Mouse (Mus musculus): ENCODE data around the gene Cfb. TPM values are rescaled to one million over a fixed set of nuclear protein-coding genes. Genes with fewer than 3 reads are reported as not detected.

Gene Cfb
- polyA plus RNA-seq, 1 experiment from 2014 or later: 20.7 TPM

GRCm38 (mm10) chr17:34881683-34882310 is 19.5 kb upstream of the Cfb start, which contains the start of gene Gm20547:
TSS of gene Gm20547 (minus strand) at chr17:34882042.
- Histone ChIP-seq H3K9me3 (ENCODE audit: control insufficient read depth, low read length) (no peaks in the 10 kb centered on the region), H3K9ac (ENCODE audit: low read length) (peak within 1 kb of the TSS; percentile 27; the same call in 1 of the 2 replicates), H3K27me3 (ENCODE audit: control insufficient read depth, insufficient read depth, low read length) (no peaks in the 10 kb centered on the region), H3K36me3 (ENCODE audit: control insufficient read depth, insufficient read depth, low read length) (no peaks in the 10 kb centered on the region), H3K4me1 (replicated peaks; ENCODE audit: control insufficient read depth, insufficient read depth) (no peaks in the 10 kb centered on the region), H3K4me3 (ENCODE audit: low read depth, low read length) (0 out of 2 replicates have a peak within 1 kb of the TSS, but pooled peaks have one; percentile 2), H3K27ac (replicated peaks) (no peak within 1 kb of the TSS), H3K4me2 (replicated peaks; ENCODE audit: low read depth) (peak within 1 kb of the TSS; percentile 31)
- DNase-seq (ENCODE audit: low spot score): no peak
- TF ChIP-seq CTCF (IDR thresholded peaks at IDR 0.05; ENCODE audit: low read depth): no peak
- no peak for TF ChIP-seq EP300 (optimal IDR thresholded peaks at IDR 0.05)
- 9% methylated on average over 15 of the region's 15 CpGs for WGBS
- peak; percentile 31; the same call in 1 of the 2 replicates for ATAC-seq (ENCODE audit: low FRiP score, low TSS enrichment)

- TF ChIP-seq EP300 (optimal IDR thresholded peaks at IDR 0.05) (no peak), CTCF (IDR thresholded peaks at IDR 0.05; ENCODE audit: low read depth) (no peak)
- H3K4me1 ChIP-seq (replicated peaks; ENCODE audit: control insufficient read depth, insufficient read depth): no peaks in the 10 kb centered on the region
- ATAC-seq (ENCODE audit: low FRiP score, low TSS enrichment): no peak
- no peaks in the 10 kb centered on the region for H3K9me3 ChIP-seq (ENCODE audit: control insufficient read depth, low read length)
- H3K36me3 ChIP-seq (ENCODE audit: control insufficient read depth, insufficient read depth, low read length): no peaks in the 10 kb centered on the region
- no peak for DNase-seq (ENCODE audit: low spot score)
- H3K4me3 ChIP-seq (ENCODE audit: low read depth, low read length): no peak overlapping the region
- H3K9ac ChIP-seq (ENCODE audit: low read length): no peak overlapping the region
- H3K27me3 ChIP-seq (ENCODE audit: control insufficient read depth, insufficient read depth, low read length): no peaks in the 10 kb centered on the region
- H3K4me2 ChIP-seq (replicated peaks; ENCODE audit: low read depth): no peak overlapping the region
- H3K27ac ChIP-seq (replicated peaks): no peak overlapping the region
Measured at GRCm38 (mm10) chr17:34881166-34881565, 18.8 kb upstream of the Cfb start.

GRCm38 (mm10) chr17:34879336-34879879 is 17.1 kb upstream of the Cfb start, which contains the start of gene Zbtb12:
TSS of gene Zbtb12 (plus strand) at chr17:34879483.
- no peak within 1 kb of the TSS for H3K9ac ChIP-seq (ENCODE audit: low read length)
- H3K4me1 ChIP-seq (replicated peaks; ENCODE audit: control insufficient read depth, insufficient read depth): no peaks in the 10 kb centered on the region
- H3K27ac ChIP-seq (replicated peaks): no peak within 1 kb of the TSS
- no peak for ATAC-seq (ENCODE audit: low FRiP score, low TSS enrichment)
- DNase-seq (ENCODE audit: low spot score): no peak
- TF ChIP-seq CTCF (IDR thresholded peaks at IDR 0.05; ENCODE audit: low read depth) (no peak), EP300 (optimal IDR thresholded peaks at IDR 0.05) (no peak)
- no peaks in the 10 kb centered on the region for H3K27me3 ChIP-seq (ENCODE audit: control insufficient read depth, insufficient read depth, low read length)
- no peak within 1 kb of the TSS for H3K4me3 ChIP-seq (ENCODE audit: low read depth, low read length)
- H3K36me3 ChIP-seq (ENCODE audit: control insufficient read depth, insufficient read depth, low read length): no peaks in the 10 kb centered on the region
- no peaks in the 10 kb centered on the region for H3K9me3 ChIP-seq (ENCODE audit: control insufficient read depth, low read length)
- no peak within 1 kb of the TSS for H3K4me2 ChIP-seq (replicated peaks; ENCODE audit: low read depth)
- 59% methylated on average over 11 of the region's 11 CpGs for WGBS

GRCm38 (mm10) chr17:34874321-34874720 is 12.0 kb upstream of the Cfb start:
- no peaks in the 10 kb centered on the region for H3K4me1 ChIP-seq (replicated peaks; ENCODE audit: control insufficient read depth, insufficient read depth)
- TF ChIP-seq CTCF (IDR thresholded peaks at IDR 0.05; ENCODE audit: low read depth) (no peak), EP300 (optimal IDR thresholded peaks at IDR 0.05) (no peak)
- H3K36me3 ChIP-seq (ENCODE audit: control insufficient read depth, insufficient read depth, low read length): no peaks in the 10 kb centered on the region
- no peak overlapping the region for H3K27ac ChIP-seq (replicated peaks)
- H3K4me3 ChIP-seq (ENCODE audit: low read depth, low read length): no peak overlapping the region
- WGBS: 77% methylated on average over 6 of the region's 6 CpGs
- no peak overlapping the region for H3K9ac ChIP-seq (ENCODE audit: low read length)
- ATAC-seq (ENCODE audit: low FRiP score, low TSS enrichment) (no peak), DNase-seq (ENCODE audit: low spot score) (no peak)
- no peak overlapping the region for H3K4me2 ChIP-seq (replicated peaks; ENCODE audit: low read depth)
- no peaks in the 10 kb centered on the region for H3K27me3 ChIP-seq (ENCODE audit: control insufficient read depth, insufficient read depth, low read length)
- no peaks in the 10 kb centered on the region for H3K9me3 ChIP-seq (ENCODE audit: control insufficient read depth, low read length)

- TF ChIP-seq EP300 (optimal IDR thresholded peaks at IDR 0.05): no peak
- TF ChIP-seq CTCF (IDR thresholded peaks at IDR 0.05; ENCODE audit: low read depth): no peak
- H3K4me2 ChIP-seq (replicated peaks; ENCODE audit: low read depth): no peak overlapping the region
- H3K27me3 ChIP-seq (ENCODE audit: control insufficient read depth, insufficient read depth, low read length): no peaks in the 10 kb centered on the region
- no peak overlapping the region for H3K9ac ChIP-seq (ENCODE audit: low read length)
- H3K36me3 ChIP-seq (ENCODE audit: control insufficient read depth, insufficient read depth, low read length): no peaks in the 10 kb centered on the region
- ATAC-seq (ENCODE audit: low FRiP score, low TSS enrichment) (no peak), DNase-seq (ENCODE audit: low spot score) (no peak)
- H3K4me1 ChIP-seq (replicated peaks; ENCODE audit: control insufficient read depth, insufficient read depth): no peaks in the 10 kb centered on the region
- H3K9me3 ChIP-seq (ENCODE audit: control insufficient read depth, low read length): no peaks in the 10 kb centered on the region
- WGBS: 51% methylated on average over 7 of the region's 7 CpGs
- no peak overlapping the region for H3K27ac ChIP-seq (replicated peaks)
- no peak overlapping the region for H3K4me3 ChIP-seq (ENCODE audit: low read depth, low read length)
Measured at GRCm38 (mm10) chr17:34865981-34866380, 3.7 kb upstream of the Cfb start.

- Histone ChIP-seq H3K4me1 (replicated peaks; ENCODE audit: control insufficient read depth, insufficient read depth) (no peaks in the 10 kb centered on the region), H3K4me3 (ENCODE audit: low read depth, low read length) (no peak overlapping the region), H3K27ac (replicated peaks) (no peak overlapping the region), H3K9ac (ENCODE audit: low read length) (no peak overlapping the region), H3K36me3 (ENCODE audit: control insufficient read depth, insufficient read depth, low read length) (no peaks in the 10 kb centered on the region), H3K27me3 (ENCODE audit: control insufficient read depth, insufficient read depth, low read length) (no peaks in the 10 kb centered on the region), H3K4me2 (replicated peaks; ENCODE audit: low read depth) (no peak overlapping the region), H3K9me3 (ENCODE audit: control insufficient read depth, low read length) (no peaks in the 10 kb centered on the region)
- DNase-seq (ENCODE audit: low spot score) (peak; percentile 76), ATAC-seq (ENCODE audit: low FRiP score, low TSS enrichment) (peak; percentile 71)
- WGBS: 47% methylated on average over 13 of the region's 13 CpGs
- TF ChIP-seq CTCF (IDR thresholded peaks at IDR 0.05; ENCODE audit: low read depth): no peak
- no peak for TF ChIP-seq EP300 (optimal IDR thresholded peaks at IDR 0.05)
Measured at GRCm38 (mm10) chr17:34861704-34862415, 458 bp downstream of the Cfb start.

Measured in stomach, postnatal 0 days (tissue).